Mouse (Mus musculus): ENCODE measurements around the gene Mark1.

Mark1 gene

GRCm38 (mm10) chr1:184999071-184999750 lies at the start of gene Mark1:
TSS of gene Mark1 (minus strand) at chr1:184999570.
- DNase-seq (ENCODE audit: extremely low read depth, insufficient read length, low spot score) = no peak

- DNase-seq (ENCODE audit: extremely low read depth, insufficient read length, low spot score) = no peak
These were observed 48.3 kb upstream of the Mark1 start for GRCm38 (mm10) chr1:185047516-185048247.

DNA sequence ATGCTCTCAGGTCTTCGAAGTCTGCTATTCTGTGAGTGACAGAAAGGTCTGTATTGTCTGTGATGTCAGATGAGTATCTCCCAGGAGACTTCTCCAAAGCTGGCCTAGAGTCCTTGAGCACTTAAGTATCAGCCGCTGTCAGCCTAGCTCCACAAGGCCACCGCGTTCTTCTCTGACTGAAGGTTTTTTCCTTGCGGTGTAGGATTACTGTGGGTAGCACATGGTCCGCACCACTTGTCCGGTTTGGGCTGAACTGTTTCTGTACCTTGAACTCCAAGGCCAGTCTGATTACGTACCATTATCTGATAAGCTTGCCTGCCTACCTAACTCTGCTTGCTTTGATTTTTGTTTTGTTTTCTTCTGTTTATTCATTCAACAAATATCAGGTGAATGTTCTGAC lies 47.1 kb upstream of the Mark1 start:
- no peak for DNase-seq (ENCODE audit: extremely low read depth, insufficient read length, low spot score)

DNA sequence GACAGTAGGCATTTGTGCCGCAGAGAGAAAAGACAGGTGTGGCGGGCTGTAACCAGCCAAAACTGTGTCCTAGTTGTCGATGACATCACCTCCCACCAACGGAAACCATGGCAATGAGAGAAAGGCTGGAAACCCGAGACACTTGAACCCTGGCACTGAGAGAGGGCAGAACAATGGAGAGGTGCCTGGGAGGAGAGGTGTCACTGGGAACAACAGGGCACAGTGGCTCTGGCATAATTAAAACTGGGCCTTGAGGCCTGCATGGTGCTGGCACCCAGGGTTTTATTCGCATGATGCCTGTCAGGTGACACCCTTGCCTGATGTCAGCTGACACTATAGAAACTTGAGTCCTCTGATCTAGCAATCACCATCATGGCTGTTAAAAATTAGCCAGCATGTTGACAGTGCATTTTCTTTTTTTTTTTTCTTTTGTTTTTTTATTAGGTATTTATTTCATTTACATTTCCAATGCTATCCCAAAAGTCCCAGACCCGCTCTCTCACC lies 38.9 kb upstream of the Mark1 start:
- DNase-seq (ENCODE audit: extremely low read depth, insufficient read length, low spot score) = no peak

GRCm38 (mm10) chr1:185030565-185030964 lies 31.2 kb upstream of the Mark1 start:
- DNase-seq (ENCODE audit: extremely low read depth, insufficient read length, low spot score) = no peak

GRCm38 (mm10) chr1:185020429-185021168 lies 21.2 kb upstream of the Mark1 start:
- DNase-seq (ENCODE audit: extremely low read depth, insufficient read length, low spot score) = no peak

DNA sequence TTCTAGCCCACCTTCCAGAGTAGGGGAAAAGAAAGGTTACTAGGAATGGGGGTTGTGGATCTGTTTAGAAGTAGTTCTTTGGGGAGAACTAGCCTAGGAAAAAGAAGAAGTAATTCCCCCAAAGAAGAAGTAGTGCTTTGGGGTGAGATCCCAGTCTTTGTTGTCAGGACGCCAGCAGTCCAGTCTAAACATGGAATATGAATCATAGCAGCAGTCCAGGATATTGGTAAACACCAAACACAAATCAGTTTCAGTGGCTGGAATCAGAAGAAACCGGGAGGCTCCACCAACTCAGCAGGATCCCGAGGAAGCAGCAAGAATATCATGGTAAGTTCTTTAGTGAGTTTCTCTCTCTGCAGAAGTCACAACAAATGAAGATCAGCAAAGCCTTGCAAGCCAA lies 13.2 kb upstream of the Mark1 start:
- no peak for DNase-seq (ENCODE audit: extremely low read depth, insufficient read length, low spot score)

GRCm38 (mm10) chr1:185007066-185007465 lies 7.7 kb upstream of the Mark1 start:
- no peak for DNase-seq (ENCODE audit: extremely low read depth, insufficient read length, low spot score)

DNA sequence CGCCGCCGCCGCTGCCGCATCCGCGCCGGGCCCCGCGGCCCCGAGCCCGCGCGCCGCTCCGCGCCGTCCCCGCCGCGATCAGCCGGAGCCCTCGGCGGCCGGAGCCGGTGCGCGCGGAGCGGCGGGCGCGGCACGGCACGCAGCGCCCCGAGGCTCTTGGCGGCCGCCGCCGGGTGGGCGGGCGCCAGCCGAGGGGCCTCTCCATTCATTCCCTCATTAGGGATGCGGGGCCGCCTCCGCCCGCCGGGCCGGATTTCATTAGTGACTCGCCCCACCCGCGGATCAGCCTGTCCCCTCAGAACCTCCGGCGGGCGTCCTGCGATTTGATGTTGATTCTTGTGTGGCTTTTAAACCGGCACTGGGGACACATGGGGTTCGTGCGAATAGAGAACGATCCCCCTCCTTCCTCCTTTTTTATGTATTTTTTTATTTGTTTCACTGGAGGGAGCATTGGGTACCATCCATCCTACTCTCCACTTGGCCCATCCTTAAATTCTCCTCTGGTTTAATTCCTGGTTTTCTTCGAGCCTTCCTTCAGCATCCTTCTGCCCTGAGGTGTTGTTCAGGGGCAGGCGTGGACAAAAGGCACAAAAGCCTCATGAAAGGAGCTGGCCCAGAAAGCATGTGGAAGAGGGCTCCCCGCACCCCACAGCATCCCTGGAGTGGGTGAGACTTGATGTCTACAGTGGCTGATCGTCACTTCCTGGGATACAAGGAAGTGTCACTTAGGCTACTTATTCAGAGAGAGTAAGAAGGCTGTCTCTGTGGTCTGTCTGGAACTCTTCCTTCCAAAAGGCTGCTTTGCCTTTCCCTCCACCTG lies 620 bp upstream of the Mark1 start:
- DNase-seq (ENCODE audit: extremely low read depth, insufficient read length, low spot score) = no peak

DNA sequence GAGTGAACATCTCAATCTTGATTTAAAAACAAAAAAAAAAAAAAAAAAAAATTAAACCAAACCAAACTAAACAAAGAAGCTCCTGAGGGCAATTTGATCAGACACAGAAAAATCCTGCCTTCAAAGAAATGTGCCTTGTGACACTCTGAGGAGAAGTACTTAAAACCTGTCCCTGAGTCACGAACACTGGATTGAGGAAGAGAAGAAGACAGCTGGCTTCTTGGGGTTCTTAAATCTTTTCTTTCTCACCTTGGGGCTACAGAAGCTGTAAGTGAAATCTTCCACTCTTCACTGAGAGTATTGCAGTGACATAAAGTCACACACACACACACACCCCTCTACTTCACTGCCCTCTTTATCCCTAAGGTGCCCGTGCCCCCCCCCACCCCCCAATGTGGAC lies 739 bp downstream of the Mark1 start:
- no peak for DNase-seq (ENCODE audit: extremely low read depth, insufficient read length, low spot score)

GRCm38 (mm10) chr1:184998161-184998560 lies 1.2 kb downstream of the Mark1 start:
- DNase-seq (ENCODE audit: extremely low read depth, insufficient read length, low spot score) = no peak

- DNase-seq (ENCODE audit: extremely low read depth, insufficient read length, low spot score) = no peak
These were observed 1.9 kb downstream of the Mark1 start for GRCm38 (mm10) chr1:184997466-184997865.

DNA sequence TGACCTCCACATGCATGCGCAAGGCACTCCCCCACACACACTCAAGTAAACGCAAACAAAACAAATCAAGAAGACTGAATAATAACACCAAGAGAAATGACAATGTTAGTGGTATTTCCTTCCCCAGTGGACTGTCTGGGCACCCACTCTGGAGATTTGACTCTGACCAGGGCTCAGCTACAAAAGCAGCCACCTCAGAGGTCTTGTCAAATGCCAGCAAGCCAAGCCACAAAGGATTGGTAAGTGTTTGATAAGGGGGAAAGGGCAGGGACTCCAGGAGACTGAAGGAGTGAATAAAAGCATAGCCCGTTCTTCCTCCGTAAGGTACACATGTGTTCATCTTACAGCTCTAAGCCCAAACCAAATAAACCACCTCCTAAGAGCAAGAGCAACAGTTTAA lies 4.0 kb downstream of the Mark1 start:
- DNase-seq (ENCODE audit: extremely low read depth, insufficient read length, low spot score) = no peak

GRCm38 (mm10) chr1:184991191-184991590 lies 8.2 kb downstream of the Mark1 start:
- DNase-seq (ENCODE audit: extremely low read depth, insufficient read length, low spot score) = no peak

GRCm38 (mm10) chr1:184986748-184987147 lies 12.6 kb downstream of the Mark1 start:
- DNase-seq (ENCODE audit: extremely low read depth, insufficient read length, low spot score) = no peak

DNA sequence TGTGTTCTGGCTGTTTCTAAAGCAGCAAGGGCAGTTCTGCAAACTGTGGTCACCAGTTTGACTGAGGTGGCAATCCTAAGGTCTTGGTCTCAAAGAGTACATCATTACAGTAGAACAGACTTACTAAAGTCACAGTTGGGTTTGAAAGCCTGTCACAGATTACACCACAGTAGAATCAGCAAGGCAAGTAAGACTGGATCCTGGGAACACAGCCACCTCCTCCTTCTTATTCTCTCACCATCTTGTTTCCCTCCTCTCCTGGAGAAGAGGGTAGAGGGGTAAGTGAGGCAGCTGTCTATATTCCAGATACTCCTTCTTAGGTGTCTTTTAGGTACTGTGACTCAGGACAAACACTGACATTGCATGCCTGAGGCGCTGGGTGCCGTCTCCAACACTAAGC lies 14.6 kb downstream of the Mark1 start:
- no peak for DNase-seq (ENCODE audit: extremely low read depth, insufficient read length, low spot score)

GRCm38 (mm10) chr1:184983751-184984150 lies 15.6 kb downstream of the Mark1 start:
- no peak for DNase-seq (ENCODE audit: extremely low read depth, insufficient read length, low spot score)

GRCm38 (mm10) chr1:184972214-184972776 lies 27.1 kb downstream of the Mark1 start:
- DNase-seq (ENCODE audit: extremely low read depth, insufficient read length, low spot score) = no peak

- DNase-seq (ENCODE audit: extremely low read depth, insufficient read length, low spot score) = no peak
These were observed 30.0 kb downstream of the Mark1 start for GRCm38 (mm10) chr1:184969374-184969773.

DNA sequence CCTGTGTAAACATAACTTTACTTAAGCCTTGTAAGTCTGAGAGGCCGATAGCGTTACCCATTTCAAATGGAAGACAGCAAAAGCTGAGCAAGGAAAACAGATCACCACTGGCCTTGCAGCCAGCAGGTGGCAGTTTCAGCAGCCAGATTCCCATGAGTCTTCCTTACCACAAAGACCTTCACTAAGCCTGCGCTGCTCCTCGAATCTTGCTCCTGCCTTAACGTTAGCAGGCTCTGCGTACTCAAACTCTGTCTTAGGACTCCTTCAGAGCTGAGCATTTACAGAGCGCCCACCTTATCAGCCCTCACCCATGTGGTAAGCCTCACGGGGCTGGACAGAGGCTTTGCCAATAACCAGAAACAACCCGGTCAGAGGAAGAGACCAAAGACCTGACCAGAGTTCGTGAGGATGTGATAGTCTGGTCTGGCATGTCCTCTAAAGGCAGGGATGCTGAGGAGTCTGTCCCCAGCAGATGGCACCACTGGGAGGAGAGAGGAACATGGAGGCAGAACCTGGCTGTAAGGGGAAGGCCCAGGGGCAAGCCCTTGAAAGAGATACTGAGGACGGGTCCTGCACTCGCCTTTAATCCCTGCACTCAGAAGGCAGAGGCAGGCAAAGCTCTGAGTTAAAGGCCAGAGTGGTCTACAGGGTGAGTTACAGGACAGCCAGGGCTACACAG lies 33.5 kb downstream of the Mark1 start:
- DNase-seq (ENCODE audit: extremely low read depth, insufficient read length, low spot score) = no peak

Measured in 3134 (cell line).